Mouse (Mus musculus) heart, embryonic 11.5 days (tissue): ENCODE data around the gene Crybb2. TPM values are rescaled to one million over a fixed set of nuclear protein-coding genes. Genes with fewer than 3 reads are reported as not detected.

Experiments used
- ATAC-seq: fragments of 200-750 bp; cut with Nextera tagmentation; replicated peaks from 2 replicates; pipeline ENCODE4 v1.8.0; 2017; ENCODE audit warnings: moderate library complexity; ENCODE audit not compliant: insufficient number of reproducible peaks, low FRiP score, low TSS enrichment
- H3K27ac ChIP-seq: fragments of 300-500 bp; sonication (generic); 2 replicates; pipeline ENCODE4 v1.5.1; 2014; ENCODE audit warnings: mild to moderate bottlenecking, low read depth, low read length
- H3K27me3 ChIP-seq: fragments of 300-500 bp; sonication (generic); 2 replicates; pipeline ENCODE4 v1.6.1; 2014; ENCODE audit warnings: mild to moderate bottlenecking, low read length, mixed read lengths; ENCODE audit not compliant: control insufficient read depth, insufficient read depth
- H3K36me3 ChIP-seq: fragments of 300-500 bp; sonication (generic); 2 replicates; pipeline ENCODE4 v1.6.1; 2014; ENCODE audit warnings: mild to moderate bottlenecking, low read length, moderate library complexity, mixed read lengths; ENCODE audit not compliant: control insufficient read depth, insufficient read depth
- H3K4me1 ChIP-seq: fragments of 300-500 bp; sonication (generic); 2 replicates; pipeline ENCODE4 v1.6.1; 2014; ENCODE audit warnings: low read length; ENCODE audit not compliant: control insufficient read depth, insufficient read depth
- H3K4me2 ChIP-seq: fragments of 300-500 bp; sonication (generic); 2 replicates; pipeline ENCODE4 v1.6.1; 2014; ENCODE audit warnings: mild to moderate bottlenecking, moderate library complexity
- H3K4me3 ChIP-seq: fragments of 300-500 bp; sonication (generic); 2 replicates; pipeline ENCODE4 v1.5.1; 2014; ENCODE audit warnings: low read depth, low read length
- H3K9ac ChIP-seq: fragments of 300-500 bp; sonication (generic); 2 replicates; pipeline ENCODE4 v1.6.1; 2014; ENCODE audit warnings: mild to moderate bottlenecking, low read depth, low read length, moderate library complexity
- H3K9me3 ChIP-seq: fragments of 300-500 bp; sonication (generic); replicated peaks from 2 replicates; pipeline ENCODE4 v1.6.1; 2016; ENCODE audit warnings: low read length; ENCODE audit not compliant: control insufficient read depth
- WGBS: fragments of 180-500 bp; shearing (Covaris S2); extraction: QIAGEN DNeasy Blood & Tissue Kit; methylation state at CpG from one replicate; pipeline ENCODE4 v1.1.7; 2014; ENCODE audit not compliant: insufficient replicate concordance; 5-methylcytosine and 5-hydroxymethylcytosine counted together
- polyA plus RNA-seq: library from polyadenylated mRNA; unstranded; fragments of >200 nt; fragmentation: Nextera tagmentation; extraction: Ambion mirVana; gene quantifications from 2 replicates; pipeline ENCODE4 v1.2.1, GENCODE M21; 2014

Crybb2 gene
- polyA plus RNA-seq, 1 experiment from 2014 or later: not detected

- 5% methylated on average over 29 of the region's 52 CpGs for WGBS
- H3K27ac ChIP-seq: peak within 1 kb of the TSS; percentile 59; the same call in 1 of the 2 replicates
- H3K36me3 ChIP-seq: no peaks in the 10 kb centered on the region
These were observed 54.5 kb downstream of the Crybb2 start, which contains the start of gene Grk3 for GRCm38 (mm10) chr5:113015236-113016061. Gene Grk3, minus strand, starts transcription at chr5:113015791.

DNA sequence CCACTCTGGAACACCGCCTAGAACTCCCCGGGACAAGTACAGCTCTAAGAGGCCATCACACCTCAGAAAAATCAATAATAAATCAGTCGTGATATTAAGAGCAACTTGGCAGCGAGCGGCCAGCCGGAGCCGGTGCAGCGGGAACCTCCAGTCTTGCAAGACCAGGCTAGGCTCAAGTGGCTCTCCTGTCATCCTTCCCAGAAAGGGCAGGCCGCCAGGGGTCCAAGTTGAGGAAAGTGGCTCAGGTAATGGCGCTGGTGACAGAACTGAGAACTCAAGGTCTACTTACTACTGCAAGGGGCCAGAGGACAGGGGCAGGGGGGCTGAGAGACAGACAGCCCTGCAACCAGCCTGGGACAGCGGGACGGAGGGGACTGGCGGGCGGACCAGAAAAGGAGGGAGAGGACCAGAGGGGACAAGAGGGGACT, 55.1 kb downstream of the Crybb2 start:
- H3K4me1 ChIP-seq: peaks cover 23% of the 10 kb centered on the region
- H3K27me3 ChIP-seq: no peaks in the 10 kb centered on the region
- H3K4me2 ChIP-seq: peak overlapping the region; percentile 80
- H3K27ac ChIP-seq: peak overlapping the region; percentile 59; the same call in 1 of the 2 replicates
- H3K9ac ChIP-seq: peak overlapping the region; percentile 74
- no peaks in the 10 kb centered on the region for H3K36me3 ChIP-seq
- H3K4me3 ChIP-seq: peak overlapping the region; percentile 54
- ATAC-seq: 0 out of 2 replicates have a peak, but pooled peaks have one; percentile 15
- WGBS: 3% methylated on average over 14 of the region's 14 CpGs
- H3K9me3 ChIP-seq: no peaks in the 10 kb centered on the region

More at GRCm38 (mm10) chr5:113015236-113016061, 54.5 kb downstream of the Crybb2 start, which contains the start of gene Grk3:
- Histone ChIP-seq H3K4me3 (peak within 1 kb of the TSS; percentile 54), H3K27me3 (no peaks in the 10 kb centered on the region), H3K9me3 (no peaks in the 10 kb centered on the region), H3K9ac (peak within 1 kb of the TSS; percentile 74), H3K4me1 (peaks cover 21% of the 10 kb centered on the region), H3K4me2 (peak within 1 kb of the TSS; percentile 80)
- peak; percentile 69 for ATAC-seq

DNA sequence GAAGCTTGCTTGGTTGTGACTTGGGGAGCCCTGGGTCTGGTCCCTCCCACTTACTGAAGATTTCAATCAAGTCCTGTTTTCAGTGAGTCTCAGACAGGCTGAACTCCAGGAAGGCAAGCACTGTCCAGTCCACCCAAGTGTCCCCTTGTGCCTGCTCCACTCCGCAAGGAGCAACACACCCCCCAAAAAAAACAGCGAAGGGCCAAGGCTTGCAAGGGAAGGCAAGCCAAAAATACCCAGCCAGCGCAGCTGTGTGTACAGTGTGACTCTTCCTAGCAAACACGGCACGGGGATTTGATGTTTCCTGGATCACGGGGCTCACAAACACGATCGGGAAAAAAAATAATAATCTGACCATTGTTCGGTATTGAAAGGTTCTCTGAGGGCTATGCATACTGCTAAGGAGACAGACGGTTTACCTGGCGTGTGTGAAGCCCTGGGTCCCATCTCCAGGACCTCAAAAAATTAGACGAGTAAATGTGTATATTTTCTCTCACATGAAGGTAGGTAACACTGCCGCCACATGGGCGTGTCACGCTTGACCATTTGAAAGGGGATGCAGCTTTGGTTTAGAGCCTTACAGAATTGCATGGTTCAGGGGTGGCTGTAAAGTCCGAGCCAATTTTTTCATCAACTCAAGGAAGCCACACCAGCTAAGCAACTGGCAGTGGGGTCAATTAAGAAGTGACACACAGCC, 55.7 kb downstream of the Crybb2 start:
- H3K4me1 ChIP-seq: peaks cover 28% of the 10 kb centered on the region
- peak overlapping the region; percentile 54 for H3K4me3 ChIP-seq
- H3K9ac ChIP-seq: 0 out of 2 replicates have a peak overlapping the region, but pooled peaks have one; percentile 43
- H3K36me3 ChIP-seq: no peaks in the 10 kb centered on the region
- 51% methylated on average over 16 of the region's 16 CpGs for WGBS
- peak overlapping the region; percentile 80 for H3K4me2 ChIP-seq
- H3K9me3 ChIP-seq: no peaks in the 10 kb centered on the region
- no peaks in the 10 kb centered on the region for H3K27me3 ChIP-seq
- ATAC-seq: no peak
- no peak overlapping the region for H3K27ac ChIP-seq

DNA sequence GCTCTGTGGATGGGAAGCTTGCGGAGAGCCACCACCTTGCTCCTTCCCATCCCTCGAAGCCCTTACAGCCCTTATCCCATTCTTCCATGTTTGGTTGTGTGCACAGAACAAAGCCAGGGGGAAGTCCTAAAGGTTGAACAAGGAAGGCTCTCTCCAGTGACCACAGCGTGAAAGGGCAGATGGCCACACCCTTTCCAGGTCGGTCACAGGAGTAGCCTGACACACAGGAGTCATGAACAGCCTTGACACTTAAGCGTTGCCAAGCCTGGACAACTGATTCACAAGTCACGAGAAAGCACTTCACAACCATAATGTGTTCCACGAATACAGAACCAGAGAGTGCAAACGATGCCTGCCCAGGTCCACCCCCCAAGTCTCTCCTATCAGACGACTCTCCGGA, 58.0 kb downstream of the Crybb2 start:
- no peaks in the 10 kb centered on the region for H3K27me3 ChIP-seq
- H3K4me2 ChIP-seq: no peak overlapping the region
- H3K4me3 ChIP-seq: no peak overlapping the region
- no peaks in the 10 kb centered on the region for H3K9me3 ChIP-seq
- no peaks in the 10 kb centered on the region for H3K36me3 ChIP-seq
- ATAC-seq: no peak
- WGBS: 77% methylated on average over 10 of the region's 10 CpGs
- H3K4me1 ChIP-seq: peaks cover 32% of the 10 kb centered on the region
- H3K27ac ChIP-seq: no peak overlapping the region
- no peak overlapping the region for H3K9ac ChIP-seq

DNA sequence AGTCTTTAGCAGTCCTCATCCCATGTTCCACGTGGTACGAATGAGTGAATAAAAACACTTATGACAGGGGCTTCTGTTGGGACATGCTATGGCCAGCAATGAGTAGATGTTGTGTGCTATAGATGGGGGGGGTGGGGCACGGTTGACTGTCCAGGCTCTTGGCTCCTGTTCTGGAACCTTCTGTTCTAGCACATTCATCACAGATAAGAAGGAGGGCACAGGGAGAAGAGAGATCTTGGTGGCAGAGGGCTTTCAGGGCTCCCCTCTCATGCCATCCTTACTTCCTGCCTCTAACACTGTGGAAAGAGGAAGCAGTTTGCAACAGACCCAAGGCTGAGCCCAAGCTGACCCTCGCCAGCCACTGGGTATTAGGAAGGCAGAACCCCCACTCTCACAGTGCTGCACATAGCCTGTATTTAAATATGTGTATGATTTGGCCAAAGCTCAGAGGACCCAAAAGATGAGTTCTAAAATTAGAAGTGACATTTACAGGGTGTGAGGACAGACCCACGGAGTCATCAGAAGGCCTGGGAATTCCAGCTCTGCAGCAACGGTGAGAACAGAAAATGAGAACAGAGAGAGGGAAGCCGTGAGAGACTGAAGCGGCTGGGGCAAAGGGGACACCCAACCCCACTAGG, 60.6 kb downstream of the Crybb2 start:
- H3K9ac ChIP-seq: no peak overlapping the region
- no peaks in the 10 kb centered on the region for H3K9me3 ChIP-seq
- H3K36me3 ChIP-seq: no peaks in the 10 kb centered on the region
- peaks cover 27% of the 10 kb centered on the region for H3K4me1 ChIP-seq
- peak overlapping the region; percentile 8; the same call in 1 of the 2 replicates for H3K27ac ChIP-seq
- H3K4me3 ChIP-seq: no peak overlapping the region
- peak overlapping the region; percentile 42; the same call in 1 of the 2 replicates for H3K4me2 ChIP-seq
- H3K27me3 ChIP-seq: no peaks in the 10 kb centered on the region
- 60% methylated on average over 8 of the region's 8 CpGs for WGBS
- ATAC-seq: no peak

DNA sequence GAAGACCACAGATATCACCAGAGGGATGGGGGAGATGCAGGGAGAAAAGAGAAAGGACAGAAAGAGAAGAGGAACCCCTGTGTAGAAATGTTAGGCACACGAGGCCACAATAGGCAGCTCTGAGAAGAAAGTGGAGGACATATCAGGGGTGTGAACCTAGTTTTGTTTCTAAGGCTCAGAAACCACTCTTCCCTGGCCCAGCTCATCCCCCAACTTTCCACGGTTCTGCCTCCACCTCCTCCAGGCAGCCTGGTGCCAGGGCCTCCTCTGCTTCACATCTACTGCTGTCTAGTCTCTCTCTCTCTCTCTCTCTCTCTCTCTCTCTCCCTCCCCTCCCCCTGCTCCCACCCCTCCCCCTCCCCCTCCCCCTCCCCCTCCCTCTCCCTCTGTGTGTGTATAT, 61.4 kb downstream of the Crybb2 start:
- ATAC-seq: no peak
- H3K4me2 ChIP-seq: no peak overlapping the region
- H3K36me3 ChIP-seq: no peaks in the 10 kb centered on the region
- WGBS: 69% methylated on average over 2 of the region's 2 CpGs
- H3K4me1 ChIP-seq: peaks cover 21% of the 10 kb centered on the region
- no peak overlapping the region for H3K9ac ChIP-seq
- no peaks in the 10 kb centered on the region for H3K27me3 ChIP-seq
- no peaks in the 10 kb centered on the region for H3K9me3 ChIP-seq
- no peak overlapping the region for H3K27ac ChIP-seq
- no peak overlapping the region for H3K4me3 ChIP-seq

Other genes starting within 250 kb of the Crybb2 start
- gene Myo18b, start 173.8 kb downstream of the Crybb2 start, polyA plus RNA-seq: 22.2 and 26.3 TPM in 2 replicates
- gene Grk3, start 54.3 kb downstream of the Crybb2 start, polyA plus RNA-seq: 10.4 and 11.3 TPM in 2 replicates
- 0.56 and 0.77 TPM in 2 replicates for gene Crybb3, start 11.5 kb upstream of the Crybb2 start, polyA plus RNA-seq
- 7.0 and 9.7 TPM in 2 replicates for gene 2900026A02Rik, start 151.1 kb upstream of the Crybb2 start, polyA plus RNA-seq
- not detected in 2 replicates for gene Tmem211, start 156.8 kb upstream of the Crybb2 start, polyA plus RNA-seq
- 2.6 and 3.5 TPM in 2 replicates for gene Sgsm1, start 240.7 kb upstream of the Crybb2 start, polyA plus RNA-seq